Mouse (Mus musculus) olfactory bulb, adult 2 months (tissue): Measurements from ENCODE around the gene Slc9a8. TPM values are rescaled to one million over a fixed set of nuclear protein-coding genes. Genes with fewer than 3 reads are reported as not detected.

ENCODE experiments used
- H3K27ac ChIP-seq: fragments of 200-500 bp; 2 replicates; pipeline ENCODE4 v1.5.1; 2012; ENCODE audit warnings: low read depth, low read length; ENCODE audit not compliant: insufficient read depth
- H3K4me1 ChIP-seq: fragments of 200-500 bp; 2 replicates; pipeline ENCODE4 v1.6.1; 2012; ENCODE audit warnings: low read length; ENCODE audit not compliant: control insufficient read depth, insufficient read depth
- H3K4me3 ChIP-seq: fragments of 200-500 bp; 2 replicates; pipeline ENCODE4 v1.5.1; 2012; ENCODE audit warnings: mild to moderate bottlenecking, low read depth, low read length, moderate library complexity; ENCODE audit not compliant: insufficient read depth
- CTCF ChIP-seq: fragments of 200-500 bp; IDR thresholded peaks from 2 replicates; pipeline ENCODE4 v1.5.1; 2012; ENCODE audit warnings: low read depth, mild to moderate bottlenecking, low read length, moderate library complexity; ENCODE audit not compliant: insufficient read depth
- POLR2A ChIP-seq: fragments of 200-500 bp; IDR thresholded peaks from 2 replicates; pipeline ENCODE4 v1.6.1; 2012; ENCODE audit warnings: mild to moderate bottlenecking, low read depth, low read length, moderate library complexity; ENCODE audit not compliant: insufficient read depth
- WGBS: fragments of 180-500 bp; shearing (Covaris S2); methylation state at CpG from one replicate; pipeline ENCODE4 v1.1.7; 2018; 5-methylcytosine and 5-hydroxymethylcytosine counted together
- polyA plus RNA-seq: library from polyadenylated mRNA; stranded (reverse); fragments of >200 nt; gene quantifications from 2 replicates; pipeline ENCODE4 v1.2.4, GENCODE M21; 2012; ENCODE audit warnings: low replicate concordance; ENCODE audit not compliant: missing spikeins, insufficient read depth, insufficient read length

Gene Slc9a8
- polyA plus RNA-seq, 1 experiment = not detected

DNA sequence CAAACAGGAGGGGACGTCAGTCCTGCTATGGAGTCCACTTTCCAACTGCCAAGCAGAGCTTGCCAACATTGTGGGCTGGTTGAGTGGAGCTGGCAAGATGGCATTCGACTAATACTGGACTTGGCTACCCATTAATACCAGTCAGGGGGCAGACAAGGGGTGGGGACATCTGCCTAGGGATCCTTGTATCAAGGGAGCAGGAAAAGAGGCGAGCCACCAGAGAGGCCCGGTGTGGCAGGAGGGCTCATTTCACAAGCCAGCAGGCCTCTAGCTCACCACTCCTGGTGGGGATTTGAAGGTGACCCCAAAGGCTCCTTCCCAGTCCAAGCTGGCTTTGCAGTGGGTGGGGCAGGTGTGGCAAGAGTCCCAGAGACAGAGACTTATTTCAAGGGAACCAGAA, 61.2 kb downstream of the Slc9a8 start:
- TF ChIP-seq CTCF (no peak), POLR2A (no peak)
- no peak overlapping the region for H3K4me3 ChIP-seq
- no peak overlapping the region for H3K27ac ChIP-seq
- WGBS = 43% methylated on average over 4 of the region's 4 CpGs
- H3K4me1 ChIP-seq = peaks cover 36% of the 10 kb centered on the region

DNA sequence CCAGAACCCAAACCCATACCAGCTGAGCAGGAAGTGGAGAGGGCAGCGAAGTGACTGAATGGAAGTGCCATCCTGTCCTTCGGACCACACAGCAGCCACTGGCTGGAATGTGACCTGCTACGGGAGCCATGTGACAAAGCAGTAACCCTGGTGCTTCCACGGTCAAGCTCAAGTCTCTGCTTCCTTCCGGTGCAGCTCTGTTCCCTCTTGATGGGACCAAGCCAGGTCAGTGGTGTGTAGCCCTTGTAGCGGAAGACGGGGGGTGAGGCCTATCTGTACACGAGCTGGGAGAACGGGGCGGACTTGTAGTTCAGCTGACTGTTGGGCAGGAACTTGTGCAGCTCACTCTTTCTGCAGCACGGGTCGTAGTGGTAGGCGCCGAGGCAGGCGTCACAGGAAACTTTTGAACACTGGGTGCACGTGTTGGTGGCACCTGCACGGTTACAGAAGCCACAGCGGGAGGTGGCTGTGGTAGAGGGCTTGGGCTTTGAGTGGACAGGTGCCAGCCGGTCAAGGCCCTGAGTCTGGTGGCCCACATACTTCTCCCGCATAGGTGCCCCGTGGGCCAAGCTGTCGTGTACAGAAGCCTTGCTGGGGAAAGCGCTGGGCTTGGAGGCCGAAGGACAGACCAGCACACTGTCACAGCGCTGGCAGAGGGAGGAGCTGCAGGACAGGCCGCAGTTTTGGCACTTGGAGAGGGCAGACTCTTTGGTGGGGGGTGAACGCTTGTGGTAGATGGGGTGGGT, 61.7 kb downstream of the Slc9a8 start:
- TF ChIP-seq POLR2A (no peak), CTCF (no peak)
- H3K4me1 ChIP-seq = peaks cover 41% of the 10 kb centered on the region
- WGBS = 88% methylated on average over 27 of the region's 27 CpGs
- no peak overlapping the region for H3K27ac ChIP-seq
- no peak overlapping the region for H3K4me3 ChIP-seq

DNA sequence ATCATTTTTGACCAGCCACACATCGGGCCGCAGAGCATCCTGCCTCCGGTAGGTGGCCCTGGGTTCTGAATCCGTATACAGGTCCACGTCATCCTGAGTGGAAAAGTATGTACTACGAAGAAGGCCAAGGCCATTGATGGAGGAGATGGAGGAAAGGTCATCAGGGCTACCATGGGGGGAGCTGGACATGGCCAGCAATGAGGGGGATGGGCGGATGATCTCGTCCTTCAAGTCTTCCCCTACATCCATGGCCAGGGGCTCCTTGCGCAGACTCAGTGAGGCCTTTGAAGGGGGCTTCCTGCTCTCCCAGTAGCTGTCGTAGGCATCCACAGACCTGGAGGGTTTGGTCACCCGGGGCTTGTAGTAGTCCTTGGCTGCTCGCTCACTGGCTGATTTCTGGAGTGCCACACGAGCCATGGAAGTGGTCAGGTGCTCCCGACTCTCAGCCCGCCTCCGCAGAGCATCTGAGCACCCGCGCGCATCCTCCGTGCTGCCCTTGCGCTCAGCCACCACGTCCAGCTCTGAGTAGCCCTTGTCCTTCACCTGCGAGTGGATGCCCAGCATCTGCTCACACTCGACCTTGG, 62.4 kb downstream of the Slc9a8 start:
- Histone ChIP-seq H3K27ac (no peak overlapping the region), H3K4me3 (no peak overlapping the region), H3K4me1 (peaks cover 43% of the 10 kb centered on the region)
- 95% methylated on average over 24 of the region's 24 CpGs for WGBS
- no peak for TF ChIP-seq CTCF
- no peak for TF ChIP-seq POLR2A

DNA sequence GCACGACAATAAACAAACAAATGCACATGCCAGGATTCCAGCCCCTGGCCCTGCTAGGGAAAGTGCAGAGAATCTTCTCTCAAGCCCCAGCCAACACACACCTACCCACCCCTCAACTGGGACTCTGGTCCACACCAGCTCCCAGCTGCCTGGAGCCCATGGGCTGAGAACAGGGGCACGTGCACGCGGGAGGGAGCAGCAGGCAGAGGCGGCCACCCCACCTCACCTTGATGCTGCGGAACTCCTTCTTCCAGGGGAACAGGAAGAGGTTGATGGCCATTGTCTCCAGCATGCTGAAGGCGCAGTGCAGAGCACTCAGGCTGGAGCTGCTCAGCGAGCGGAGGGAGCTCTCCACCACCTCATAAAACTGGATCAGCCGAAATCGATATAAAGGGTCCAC, 63.4 kb downstream of the Slc9a8 start:
- TF ChIP-seq CTCF = no peak
- no peak for TF ChIP-seq POLR2A
- no peak overlapping the region for H3K27ac ChIP-seq
- peaks cover 50% of the 10 kb centered on the region for H3K4me1 ChIP-seq
- no peak overlapping the region for H3K4me3 ChIP-seq
- 85% methylated on average over 11 of the region's 11 CpGs for WGBS

DNA sequence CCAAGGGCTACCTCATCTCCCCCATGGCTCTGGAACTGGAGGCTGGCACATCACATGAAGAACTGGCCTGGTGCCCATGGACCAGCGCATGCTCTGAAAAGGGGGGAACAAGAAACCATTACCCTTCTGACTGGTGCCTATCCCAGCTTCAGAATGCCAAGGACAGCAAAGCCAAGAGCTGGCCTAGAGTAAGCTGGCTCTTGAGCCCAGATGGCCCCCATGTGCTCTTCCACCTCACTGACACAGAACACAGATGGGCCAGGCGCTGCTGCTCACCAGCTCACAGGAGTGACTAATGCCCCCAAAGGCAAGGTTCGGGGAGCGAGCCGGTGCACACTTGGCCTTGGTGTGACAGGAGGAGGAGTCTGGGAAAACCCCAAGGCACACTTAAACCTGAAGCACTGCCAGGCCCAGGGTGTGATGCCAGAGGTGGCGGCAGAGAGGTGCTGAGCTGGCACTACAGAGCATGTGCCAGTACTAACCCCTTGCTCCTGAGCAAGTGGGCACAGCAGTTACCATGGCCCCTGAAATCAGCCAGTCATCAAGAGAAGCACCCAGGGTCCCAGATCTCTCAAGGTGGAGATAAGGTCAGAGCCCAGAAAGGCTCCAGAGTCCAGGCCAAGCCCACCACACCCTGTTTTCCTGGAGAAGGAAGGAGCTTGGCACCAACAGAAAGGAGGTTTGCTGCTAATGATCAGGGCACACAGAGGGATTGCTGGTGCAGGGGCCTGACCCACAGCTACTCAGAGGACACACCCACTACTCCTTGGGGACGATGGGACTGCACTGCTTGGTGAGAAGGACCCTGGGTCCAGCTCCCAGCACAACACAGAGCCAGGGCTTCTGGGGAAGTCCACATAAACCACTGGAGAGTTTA, 64.2 kb downstream of the Slc9a8 start:
- H3K4me1 ChIP-seq = peaks cover 52% of the 10 kb centered on the region
- TF ChIP-seq POLR2A (no peak), CTCF (no peak)
- H3K4me3 ChIP-seq = no peak overlapping the region
- 22% methylated on average over 7 of the region's 7 CpGs for WGBS
- 0 out of 2 replicates have a peak overlapping the region, but pooled peaks have one; percentile 1 for H3K27ac ChIP-seq

DNA sequence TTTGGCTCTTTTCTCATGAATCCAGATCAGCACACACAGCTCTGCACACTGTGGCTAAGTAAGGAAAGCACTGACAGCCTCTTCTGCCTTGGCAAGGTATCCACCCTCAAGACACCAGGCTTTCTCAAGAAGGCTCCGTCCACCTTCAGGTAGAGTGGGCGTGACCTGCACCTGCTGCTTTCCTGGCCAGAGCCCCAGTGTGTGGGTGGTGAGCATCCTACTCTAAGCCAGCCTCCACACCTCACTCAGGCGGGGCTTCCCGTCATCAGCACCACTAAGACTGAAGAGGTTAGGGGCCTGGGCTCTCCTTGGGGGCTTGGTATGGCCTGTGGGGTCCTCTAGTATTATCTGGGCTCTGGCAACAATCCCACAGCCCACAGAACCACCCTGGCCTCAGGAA, 65.1 kb downstream of the Slc9a8 start:
- TF ChIP-seq POLR2A = no peak
- TF ChIP-seq CTCF = no peak
- peaks cover 55% of the 10 kb centered on the region for H3K4me1 ChIP-seq
- no peak overlapping the region for H3K27ac ChIP-seq
- 68% methylated on average over 4 of the region's 4 CpGs for WGBS
- H3K4me3 ChIP-seq = no peak overlapping the region

DNA sequence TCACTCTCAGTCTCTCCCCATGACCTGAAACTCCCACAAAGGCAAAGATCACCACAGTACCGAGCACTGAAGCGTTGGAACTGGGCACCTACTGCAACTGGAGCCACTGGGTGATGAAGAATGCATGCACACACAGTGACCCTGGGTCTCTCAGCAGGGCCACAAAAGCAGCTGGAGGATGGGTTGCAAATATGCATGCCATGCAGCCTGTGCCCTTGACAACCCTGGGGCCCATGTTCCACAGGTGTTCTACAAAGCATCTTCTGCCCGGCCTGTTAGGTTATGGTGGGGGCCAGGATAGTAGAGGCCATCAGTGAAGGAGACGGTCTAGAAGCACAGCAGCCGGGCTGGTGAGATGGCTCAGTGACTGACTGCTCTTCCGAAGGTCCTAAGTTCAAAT, 66.0 kb downstream of the Slc9a8 start:
- H3K4me3 ChIP-seq = no peak overlapping the region
- TF ChIP-seq POLR2A (no peak), CTCF (no peak)
- WGBS = 78% methylated on average over 6 of the region's 6 CpGs
- no peak overlapping the region for H3K27ac ChIP-seq
- peaks cover 55% of the 10 kb centered on the region for H3K4me1 ChIP-seq

DNA sequence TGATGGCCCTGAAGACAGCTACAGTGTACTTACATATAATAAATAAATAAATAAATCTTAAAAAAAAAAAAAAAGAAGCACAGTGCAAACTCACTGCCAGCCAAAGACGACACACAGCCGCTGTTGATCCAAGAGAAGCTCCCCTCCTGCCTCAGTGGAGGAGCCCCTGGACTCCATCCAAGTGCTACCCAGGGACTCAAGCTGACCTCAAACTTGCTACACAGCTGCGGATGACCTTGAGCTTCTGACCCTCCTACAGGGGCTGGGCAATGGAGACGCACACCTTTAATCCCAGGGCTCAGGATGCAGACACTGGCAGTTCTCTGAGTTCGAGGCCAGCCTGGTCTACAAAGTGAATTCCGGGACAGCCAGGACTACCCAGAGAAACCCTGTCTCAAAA, 66.5 kb downstream of the Slc9a8 start:
- TF ChIP-seq CTCF (no peak), POLR2A (no peak)
- H3K27ac ChIP-seq = no peak overlapping the region
- H3K4me3 ChIP-seq = no peak overlapping the region
- 61% methylated on average over 6 of the region's 6 CpGs for WGBS
- H3K4me1 ChIP-seq = peaks cover 53% of the 10 kb centered on the region
